Mouse (Mus musculus) forebrain, embryonic 12.5 days (tissue): Measurements from ENCODE around the gene Wdr61. TPM values are rescaled to one million over a fixed set of nuclear protein-coding genes. Genes with fewer than 3 reads are reported as not detected.

ENCODE experiments used
- ATAC-seq: fragments of 200-750 bp; cut with Nextera tagmentation; 2 replicates; pipeline ENCODE4 v1.8.0; 2017; ENCODE audit warnings: moderate TSS enrichment; ENCODE audit not compliant: low FRiP score
- H3K27ac ChIP-seq: fragments of 300-500 bp; sonication (generic); 2 replicates; pipeline ENCODE4 v1.5.1; 2016; ENCODE audit warnings: mild to moderate bottlenecking
- H3K27me3 ChIP-seq: fragments of 300-500 bp; sonication (generic); 2 replicates; pipeline ENCODE4 v1.6.1; 2016; ENCODE audit warnings: mild to moderate bottlenecking
- H3K36me3 ChIP-seq: fragments of 300-500 bp; sonication (generic); replicated peaks from 2 replicates; pipeline ENCODE4 v1.6.1; 2016; ENCODE audit warnings: mild to moderate bottlenecking
- H3K4me1 ChIP-seq: fragments of 300-500 bp; sonication (generic); 2 replicates; pipeline ENCODE4 v1.6.1; 2016
- H3K4me2 ChIP-seq: fragments of 300-500 bp; sonication (generic); 2 replicates; pipeline ENCODE4 v1.6.1; 2016; ENCODE audit warnings: mild to moderate bottlenecking, moderate library complexity
- H3K4me3 ChIP-seq: fragments of 300-500 bp; sonication (generic); replicated peaks from 2 replicates; pipeline ENCODE4 v1.5.1; 2016; ENCODE audit warnings: mild to moderate bottlenecking
- H3K9ac ChIP-seq: fragments of 300-500 bp; sonication (generic); 2 replicates; pipeline ENCODE4 v1.6.1; 2016; ENCODE audit warnings: mild to moderate bottlenecking
- H3K9me3 ChIP-seq: fragments of 300-500 bp; sonication (generic); 2 replicates; pipeline ENCODE4 v1.6.1; 2016
- WGBS: fragments of 180-500 bp; shearing (Covaris S2); methylation state at CpG from one replicate; pipeline ENCODE4 v1.1.7; 2016; 5-methylcytosine and 5-hydroxymethylcytosine counted together
- polyA plus RNA-seq: library from polyadenylated mRNA; unstranded; fragments of >200 nt; fragmentation: Nextera tagmentation; extraction: Ambion mirVana; gene quantifications from 2 replicates; pipeline ENCODE4 v1.2.1, GENCODE M21; 2016

The Wdr61 gene
- polyA plus RNA-seq, 1 experiment from 2014 or later = 140 TPM

DNA sequence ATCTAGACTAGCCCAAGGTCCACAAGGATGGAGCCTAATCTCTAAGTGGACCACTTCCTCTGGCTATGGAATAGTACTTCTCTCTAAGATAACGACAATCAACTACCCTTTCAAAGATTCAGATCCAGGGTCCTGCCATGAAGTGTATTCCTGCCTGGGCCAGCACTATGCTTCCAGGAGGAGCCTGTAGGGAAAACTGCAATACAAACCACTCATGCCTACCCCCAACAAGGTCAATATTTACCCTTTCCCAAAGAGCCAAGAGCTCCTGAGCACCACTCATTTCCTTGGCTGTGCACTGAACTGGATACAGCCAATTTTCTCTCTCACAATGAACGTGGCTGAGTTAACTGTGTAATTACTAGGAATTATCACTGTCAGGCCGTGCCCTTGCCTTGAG lies 16.8 kb downstream of the Wdr61 start:
- H3K36me3 ChIP-seq = peaks cover 76% of the 10 kb centered on the region
- no peak for ATAC-seq
- WGBS = 79% methylated on average over 3 of the region's 3 CpGs
- no peaks in the 10 kb centered on the region for H3K27me3 ChIP-seq
- H3K4me1 ChIP-seq = no peaks in the 10 kb centered on the region
- no peak overlapping the region for H3K4me2 ChIP-seq
- no peak overlapping the region for H3K27ac ChIP-seq
- no peak overlapping the region for H3K4me3 ChIP-seq
- H3K9ac ChIP-seq = no peak overlapping the region
- no peaks in the 10 kb centered on the region for H3K9me3 ChIP-seq

DNA sequence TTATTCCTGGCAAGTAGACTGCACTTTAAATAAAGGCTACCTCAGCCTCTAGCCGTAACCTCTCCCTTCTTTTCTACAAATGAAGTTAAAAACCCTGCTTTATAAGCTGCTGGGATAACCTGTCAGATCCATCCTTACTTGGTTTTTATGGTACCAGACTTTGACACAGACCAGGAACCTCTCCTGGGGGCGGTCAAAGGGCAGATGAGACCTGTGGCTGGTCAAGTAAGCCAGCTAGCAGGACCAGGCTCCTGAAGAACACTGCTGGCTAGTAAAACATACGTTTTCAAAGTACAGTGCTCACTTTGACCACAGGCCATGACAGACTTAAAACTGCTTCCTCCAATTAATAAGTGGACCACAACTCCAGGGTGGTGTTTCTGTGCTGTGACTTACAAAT lies 18.5 kb downstream of the Wdr61 start:
- no peak overlapping the region for H3K4me3 ChIP-seq
- H3K36me3 ChIP-seq = peaks cover 68% of the 10 kb centered on the region
- H3K4me2 ChIP-seq = no peak overlapping the region
- no peak overlapping the region for H3K27ac ChIP-seq
- WGBS = 88% methylated on average over 3 of the region's 3 CpGs
- no peaks in the 10 kb centered on the region for H3K9me3 ChIP-seq
- H3K27me3 ChIP-seq = no peaks in the 10 kb centered on the region
- H3K9ac ChIP-seq = no peak overlapping the region
- H3K4me1 ChIP-seq = no peaks in the 10 kb centered on the region
- no peak for ATAC-seq

DNA sequence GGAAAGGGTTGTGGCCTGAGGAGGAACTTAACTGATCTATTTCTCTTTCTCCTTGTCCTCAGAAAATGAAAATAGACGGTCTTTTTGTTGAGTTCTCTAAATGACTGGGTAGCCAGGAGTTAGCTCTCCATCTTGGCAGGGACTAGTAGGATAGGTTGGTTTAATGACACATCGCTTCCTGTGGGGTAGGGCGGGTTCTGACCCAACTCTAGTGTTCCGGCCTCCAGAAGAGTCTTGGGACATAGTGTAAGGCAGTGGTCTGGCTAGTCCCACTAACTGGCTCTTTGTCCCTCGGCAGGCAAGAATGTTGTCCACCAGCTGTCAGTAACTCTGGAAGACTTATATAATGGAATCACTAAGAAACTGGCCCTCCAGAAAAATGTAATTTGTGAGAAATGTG lies 26.2 kb downstream of the Wdr61 start:
- Histone ChIP-seq H3K4me2 (no peak overlapping the region), H3K27me3 (0 out of 2 replicates have a peak, but pooled peaks cover under 1% of the 10 kb centered on the region), H3K4me3 (no peak overlapping the region), H3K9ac (no peak overlapping the region), H3K4me1 (peaks cover 12% of the 10 kb centered on the region), H3K9me3 (no peaks in the 10 kb centered on the region), H3K27ac (no peak overlapping the region), H3K36me3 (peaks cover 12% of the 10 kb centered on the region)
- no peak for ATAC-seq
- WGBS = 90% methylated on average over 5 of the region's 5 CpGs

- ATAC-seq = peak; percentile 61; the same call in 1 of the 2 replicates
- Histone ChIP-seq H3K4me3 (no peak overlapping the region), H3K4me1 (peaks cover 12% of the 10 kb centered on the region), H3K27ac (no peak overlapping the region), H3K36me3 (peaks cover 5% of the 10 kb centered on the region), H3K9ac (no peak overlapping the region), H3K27me3 (0 out of 2 replicates have a peak, but pooled peaks cover 7% of the 10 kb centered on the region), H3K9me3 (no peaks in the 10 kb centered on the region), H3K4me2 (no peak overlapping the region)
- 32% methylated on average over 8 of the region's 8 CpGs for WGBS
Measured at GRCm38 (mm10) chr9:54707288-54707999, 26.9 kb downstream of the Wdr61 start.

DNA sequence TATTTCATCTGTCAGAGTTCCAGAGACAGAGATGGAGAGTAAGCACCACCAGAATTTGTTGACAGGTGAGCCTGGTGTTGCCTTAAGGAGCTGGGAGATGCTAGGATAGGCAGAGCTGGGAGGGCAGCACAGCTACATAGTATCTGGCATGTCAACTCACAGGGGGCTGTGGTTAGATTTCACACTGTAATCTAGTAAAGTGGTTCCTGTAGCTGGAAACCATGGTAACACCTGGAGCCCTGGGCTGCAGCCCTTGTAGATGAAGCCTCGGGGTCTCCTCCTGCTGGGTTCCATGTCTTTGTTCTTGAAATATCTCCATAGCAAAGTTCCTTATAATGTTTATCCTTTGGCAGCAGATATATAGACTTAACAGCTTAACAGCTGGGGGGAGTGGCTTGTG lies 28.8 kb downstream of the Wdr61 start:
- Histone ChIP-seq H3K9ac (no peak overlapping the region), H3K27ac (no peak overlapping the region), H3K4me1 (peaks cover 12% of the 10 kb centered on the region), H3K9me3 (no peaks in the 10 kb centered on the region), H3K27me3 (peaks cover 18% of the 10 kb centered on the region), H3K4me2 (no peak overlapping the region), H3K36me3 (0 out of 2 replicates have a peak, but pooled peaks cover under 1% of the 10 kb centered on the region), H3K4me3 (no peak overlapping the region)
- ATAC-seq = no peak
- 81% methylated on average over 1 of the region's 1 CpGs for WGBS

- H3K4me2 ChIP-seq = no peak overlapping the region
- no peaks in the 10 kb centered on the region for H3K9me3 ChIP-seq
- WGBS = 80% methylated on average over 5 of the region's 5 CpGs
- peaks cover 30% of the 10 kb centered on the region for H3K27me3 ChIP-seq
- no peak overlapping the region for H3K4me3 ChIP-seq
- H3K4me1 ChIP-seq = peaks cover 18% of the 10 kb centered on the region
- no peak overlapping the region for H3K27ac ChIP-seq
- no peaks in the 10 kb centered on the region for H3K36me3 ChIP-seq
- no peak overlapping the region for H3K9ac ChIP-seq
- ATAC-seq = no peak
Measured at GRCm38 (mm10) chr9:54704361-54704760, 30.0 kb downstream of the Wdr61 start.

DNA sequence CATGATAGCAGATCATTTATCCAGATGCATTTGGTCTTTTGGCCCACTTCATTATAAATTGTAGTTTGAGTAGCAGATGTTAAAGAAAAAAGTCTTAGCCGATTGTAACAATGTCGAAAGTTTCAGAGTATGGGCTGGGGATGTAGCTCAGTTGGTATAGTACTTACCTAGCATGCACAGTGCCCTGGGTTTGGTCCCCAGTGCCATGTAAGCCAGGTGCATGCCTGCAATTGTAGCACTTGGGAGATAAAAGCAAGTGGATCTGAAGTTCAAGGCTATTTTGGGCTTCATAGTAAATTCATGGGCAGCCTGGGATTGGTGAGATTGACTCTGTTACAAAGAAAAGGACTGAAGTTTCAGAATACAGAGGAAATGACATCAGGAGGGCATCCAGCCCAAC lies 31.7 kb downstream of the Wdr61 start:
- 81% methylated on average over 2 of the region's 2 CpGs for WGBS
- H3K9me3 ChIP-seq = no peaks in the 10 kb centered on the region
- H3K36me3 ChIP-seq = no peaks in the 10 kb centered on the region
- H3K4me1 ChIP-seq = peaks cover 23% of the 10 kb centered on the region
- H3K9ac ChIP-seq = no peak overlapping the region
- no peak overlapping the region for H3K4me3 ChIP-seq
- no peak overlapping the region for H3K4me2 ChIP-seq
- no peak for ATAC-seq
- no peak overlapping the region for H3K27ac ChIP-seq
- peaks cover 48% of the 10 kb centered on the region for H3K27me3 ChIP-seq

DNA sequence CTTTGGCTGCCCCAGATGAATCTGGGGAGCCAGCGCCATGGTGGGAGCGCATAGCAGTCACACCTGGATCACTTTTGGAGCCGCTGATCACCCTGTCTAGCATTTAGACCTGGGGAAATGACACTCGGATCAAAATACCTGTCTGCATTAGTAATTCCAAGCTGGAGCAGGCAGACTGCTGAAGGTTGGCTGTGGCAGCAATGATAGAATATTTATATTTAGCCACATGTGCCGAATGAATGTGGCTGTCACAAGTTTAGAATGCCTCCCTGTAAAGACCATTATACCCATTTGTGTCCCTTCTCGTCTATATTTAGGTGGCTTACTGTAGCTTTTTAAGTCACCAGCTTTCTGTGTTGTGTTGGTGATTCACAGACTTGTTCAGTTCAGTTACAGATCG lies 33.6 kb downstream of the Wdr61 start:
- no peak overlapping the region for H3K27ac ChIP-seq
- peaks cover 13% of the 10 kb centered on the region; the same call in 1 of the 2 replicates for H3K4me1 ChIP-seq
- no peaks in the 10 kb centered on the region for H3K9me3 ChIP-seq
- H3K9ac ChIP-seq = no peak overlapping the region
- 82% methylated on average over 7 of the region's 7 CpGs for WGBS
- H3K4me2 ChIP-seq = no peak overlapping the region
- no peak overlapping the region for H3K4me3 ChIP-seq
- peaks cover 53% of the 10 kb centered on the region for H3K27me3 ChIP-seq
- ATAC-seq = no peak
- no peaks in the 10 kb centered on the region for H3K36me3 ChIP-seq

DNA sequence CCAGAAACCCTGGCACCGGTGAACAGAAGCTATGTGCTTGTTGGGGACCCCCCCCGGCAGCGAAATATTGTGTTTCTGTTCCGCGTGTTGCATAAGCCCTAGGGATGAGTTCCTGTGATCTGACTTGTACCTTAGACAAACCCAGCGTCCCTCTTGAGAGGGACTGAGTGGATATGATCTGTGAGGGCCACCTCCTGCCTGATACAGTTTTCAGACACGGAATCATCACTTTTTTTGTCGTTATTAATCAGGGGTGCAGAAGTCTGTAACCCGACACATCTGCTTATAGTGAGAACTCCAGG lies 34.2 kb downstream of the Wdr61 start:
- 33% methylated on average over 9 of the region's 9 CpGs for WGBS
- Histone ChIP-seq H3K27ac (no peak overlapping the region), H3K27me3 (peaks cover 59% of the 10 kb centered on the region), H3K9me3 (no peaks in the 10 kb centered on the region), H3K4me1 (peaks cover 13% of the 10 kb centered on the region; the same call in 1 of the 2 replicates), H3K4me3 (peak overlapping the region; percentile 68), H3K9ac (peak overlapping the region; percentile 77), H3K36me3 (no peaks in the 10 kb centered on the region), H3K4me2 (peak overlapping the region; percentile 93)
- no peak for ATAC-seq

GRCm38 (mm10) chr9:54699345-54700173 lies 34.8 kb downstream of the Wdr61 start:
- Histone ChIP-seq H3K9me3 (no peaks in the 10 kb centered on the region), H3K4me3 (peak overlapping the region; percentile 68), H3K4me1 (peaks cover 13% of the 10 kb centered on the region; the same call in 1 of the 2 replicates), H3K4me2 (peak overlapping the region; percentile 93), H3K9ac (peak overlapping the region; percentile 77), H3K27me3 (peaks cover 62% of the 10 kb centered on the region), H3K27ac (no peak overlapping the region), H3K36me3 (no peaks in the 10 kb centered on the region)
- under 1% methylated on average over 90 of the region's 92 CpGs for WGBS
- ATAC-seq = peak; percentile 70

DNA sequence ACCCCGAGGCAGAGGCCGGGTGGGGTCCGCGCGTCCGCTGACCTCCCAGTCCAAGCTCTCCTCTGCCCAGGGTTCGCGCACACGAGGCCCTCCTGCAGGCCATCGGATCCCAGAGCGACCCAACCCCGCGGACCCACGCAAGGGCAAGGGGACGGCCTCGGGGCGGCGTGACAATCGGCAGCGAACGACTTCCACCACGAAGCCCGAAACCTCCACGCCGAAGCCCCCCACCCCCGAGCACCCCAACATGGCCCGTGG lies 35.3 kb downstream of the Wdr61 start:
- Histone ChIP-seq H3K27me3 (peaks cover 62% of the 10 kb centered on the region), H3K4me1 (peaks cover 13% of the 10 kb centered on the region; the same call in 1 of the 2 replicates), H3K4me3 (peak overlapping the region; percentile 68), H3K4me2 (peak overlapping the region; percentile 93), H3K9me3 (no peaks in the 10 kb centered on the region), H3K27ac (no peak overlapping the region), H3K9ac (peak overlapping the region; percentile 77), H3K36me3 (no peaks in the 10 kb centered on the region)
- peak; percentile 63 for ATAC-seq
- WGBS = 12% methylated on average over 27 of the region's 27 CpGs

- Histone ChIP-seq H3K27ac (no peak within 1 kb of the TSS), H3K4me1 (peaks cover 13% of the 10 kb centered on the region; the same call in 1 of the 2 replicates), H3K36me3 (no peaks in the 10 kb centered on the region), H3K4me3 (peak within 1 kb of the TSS; percentile 68), H3K27me3 (peaks cover 62% of the 10 kb centered on the region), H3K4me2 (peak within 1 kb of the TSS; percentile 93), H3K9me3 (no peaks in the 10 kb centered on the region), H3K9ac (peak within 1 kb of the TSS; percentile 77)
- WGBS = 72% methylated on average over 17 of the region's 17 CpGs
- ATAC-seq = 0 out of 2 replicates have a peak, but pooled peaks have one; percentile 27
Measured at GRCm38 (mm10) chr9:54698318-54699086, 35.8 kb downstream of the Wdr61 start, which contains the start of gene Dnaja4. TSS of gene Dnaja4 (plus strand) at chr9:54698873.
